Mouse (Mus musculus) testis, postnatal 10 days (tissue): ENCODE data around the gene Esrrb.

Experiments
- DNase-seq: peaks from one replicate; pipeline ENCODE4 v3.0.0; 2021; ENCODE audit warnings: low spot score

Esrrb gene

GRCm38 (mm10) chr12:86422166-86422910 is 61.4 kb downstream of the Esrrb start:
- DNase-seq, result no peak

- no peak for DNase-seq
These were observed 62.2 kb downstream of the Esrrb start for GRCm38 (mm10) chr12:86423102-86423501.

DNA sequence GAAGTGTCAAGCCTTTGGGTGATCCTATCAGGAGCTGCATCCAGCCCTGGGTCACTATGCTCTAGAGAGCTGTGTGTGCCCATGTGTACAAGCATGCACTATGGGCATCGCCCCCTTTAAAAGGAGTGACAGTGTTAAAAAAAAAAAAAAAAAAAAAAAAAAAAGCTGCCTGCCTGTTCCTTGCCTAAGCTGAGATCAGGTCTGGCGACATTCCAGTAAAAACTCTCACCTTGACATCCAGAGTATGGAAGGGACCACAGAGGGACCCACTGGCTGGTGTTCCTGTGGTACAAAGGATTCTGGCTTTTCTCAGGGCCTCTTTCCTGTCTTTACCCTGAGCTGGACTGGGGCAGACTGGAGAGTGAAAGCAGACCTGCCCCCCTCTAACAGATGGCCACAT is 66.7 kb downstream of the Esrrb start:
- no peak for DNase-seq

GRCm38 (mm10) chr12:86431671-86432070 is 70.8 kb downstream of the Esrrb start:
- no peak for DNase-seq

DNA sequence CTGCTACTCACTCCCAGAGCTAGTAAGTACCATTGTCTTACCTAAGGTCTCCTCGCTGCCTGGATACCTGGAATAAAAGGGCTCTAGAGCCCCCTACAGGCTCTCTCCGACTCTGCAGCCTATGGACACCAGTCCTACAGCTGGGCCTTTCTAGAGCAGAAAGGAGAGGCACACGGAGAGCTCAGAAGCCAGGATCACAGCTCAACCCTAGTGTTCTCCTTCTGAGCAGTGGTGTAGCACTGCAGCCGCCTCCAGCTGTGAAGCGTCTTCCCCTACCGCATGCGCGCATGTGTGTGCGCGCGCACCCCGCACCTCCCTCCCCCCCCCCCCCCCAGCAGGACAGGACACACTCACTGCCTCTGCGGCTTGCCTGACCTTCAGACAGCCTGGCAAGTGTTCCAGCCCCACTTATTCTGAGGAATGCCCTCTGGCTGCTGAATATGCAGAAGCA is 72.5 kb downstream of the Esrrb start:
- DNase-seq, result peak; percentile 58

GRCm38 (mm10) chr12:86435651-86436050 is 74.7 kb downstream of the Esrrb start:
- DNase-seq, result no peak

DNA sequence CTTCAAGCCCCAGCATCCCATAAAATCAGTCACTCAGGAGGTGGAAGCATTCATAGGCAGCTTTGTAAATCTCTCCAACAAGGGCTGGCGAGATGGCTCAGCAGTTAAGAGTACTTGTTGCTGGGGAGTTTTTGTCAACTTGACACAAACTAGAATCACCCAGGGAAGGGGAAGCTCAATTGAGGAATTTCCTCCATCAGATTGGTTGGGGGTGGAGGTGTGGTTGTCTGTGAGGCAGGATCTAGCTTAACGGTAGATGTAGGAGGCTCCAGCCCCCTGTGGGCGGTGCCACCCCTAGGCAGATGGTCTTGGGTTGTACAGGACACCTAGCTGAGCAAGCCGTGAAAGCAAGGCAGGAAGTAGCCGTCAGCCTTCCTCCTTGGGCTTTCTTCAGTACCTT is 89.9 kb downstream of the Esrrb start:
- DNase-seq, result no peak

DNA sequence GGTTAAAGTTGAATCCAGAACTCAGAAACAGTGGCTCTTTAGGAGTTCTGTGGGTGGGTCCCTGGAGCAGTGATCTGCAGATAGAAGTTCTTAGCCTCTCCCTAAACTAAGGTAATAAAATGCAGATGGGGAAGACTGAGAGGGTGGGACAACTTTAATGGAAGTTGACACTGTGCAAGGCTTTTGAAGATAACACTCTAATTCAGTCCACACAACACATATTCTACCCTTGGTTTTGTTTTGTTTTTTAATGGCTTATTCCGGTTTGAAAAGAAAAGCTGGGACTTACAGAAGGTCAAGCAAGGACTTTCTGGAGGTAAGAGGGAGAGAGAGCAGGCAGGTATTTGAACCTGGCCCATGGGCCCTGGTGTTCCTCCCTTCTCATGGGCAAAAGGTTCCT is 94.1 kb downstream of the Esrrb start:
- DNase-seq, result no peak

- DNase-seq, result no peak
These were observed 102.0 kb downstream of the Esrrb start for GRCm38 (mm10) chr12:86462742-86463470.

GRCm38 (mm10) chr12:86464385-86464784 is 103.5 kb downstream of the Esrrb start:
- no peak for DNase-seq

- no peak for DNase-seq
These were observed 105.3 kb downstream of the Esrrb start for GRCm38 (mm10) chr12:86466180-86466579.

DNA sequence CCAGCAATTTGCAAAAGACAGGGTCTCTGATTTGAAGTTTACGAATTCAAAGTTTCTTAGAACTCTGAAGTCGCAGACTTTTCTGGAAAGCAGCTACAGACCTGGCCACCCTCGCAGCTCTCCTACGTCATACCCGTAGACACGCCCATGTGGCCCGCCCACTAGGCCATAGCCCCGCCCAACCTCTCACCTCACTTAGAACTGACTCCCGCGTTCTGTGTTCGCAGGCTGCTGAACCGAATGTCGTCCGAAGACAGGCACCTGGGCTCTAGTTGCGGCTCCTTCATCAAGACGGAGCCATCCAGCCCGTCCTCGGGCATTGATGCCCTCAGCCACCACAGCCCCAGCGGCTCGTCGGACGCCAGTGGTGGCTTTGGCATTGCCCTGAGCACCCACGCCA is 109.0 kb downstream of the Esrrb start:
- peak; percentile 58 for DNase-seq

DNA sequence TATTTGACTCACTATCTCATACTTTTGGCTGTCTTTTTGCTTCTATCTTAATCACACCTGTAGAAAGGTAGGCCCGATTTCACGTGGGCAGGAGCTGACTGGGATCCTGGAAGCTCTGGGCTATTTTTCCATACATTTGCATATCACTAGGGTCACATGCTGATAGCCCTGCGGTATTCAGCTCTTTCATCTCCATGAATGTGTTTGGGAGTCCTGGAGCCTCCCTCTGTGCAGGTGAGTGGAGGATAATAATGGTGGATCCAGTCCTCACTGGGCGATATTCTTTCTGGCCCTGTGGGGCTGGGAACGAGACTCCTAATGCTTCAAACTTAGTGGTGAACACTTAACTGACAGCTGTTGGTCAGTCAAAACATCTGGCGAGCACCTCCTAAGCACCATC is 110.0 kb downstream of the Esrrb start:
- DNase-seq, result no peak

- no peak for DNase-seq
These were observed 112.7 kb downstream of the Esrrb start for GRCm38 (mm10) chr12:86473630-86474029.

DNA sequence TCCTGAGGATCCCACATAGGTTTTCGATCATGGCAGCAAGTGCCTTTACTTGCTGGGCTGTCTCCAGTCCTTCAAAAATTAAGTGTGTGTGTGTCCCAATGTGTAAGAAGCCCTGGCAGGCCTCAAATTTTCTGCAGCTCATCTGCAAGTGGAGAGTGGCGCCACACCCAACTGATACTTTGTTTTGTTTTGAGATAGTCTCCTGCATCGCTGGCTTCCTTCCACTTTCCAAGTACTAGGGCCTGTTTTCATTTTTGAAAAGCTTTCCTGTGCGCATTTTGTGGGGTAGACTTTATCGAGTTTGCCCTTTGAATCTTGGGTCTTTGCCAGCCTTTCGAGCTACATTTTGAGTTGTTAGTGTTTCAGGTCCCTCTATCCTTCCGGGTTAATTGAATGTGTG is 115.1 kb downstream of the Esrrb start:
- peak; percentile 42 for DNase-seq

GRCm38 (mm10) chr12:86478908-86479307 is 118.0 kb downstream of the Esrrb start:
- DNase-seq, result no peak

- DNase-seq, result no peak
These were observed 121.1 kb downstream of the Esrrb start for GRCm38 (mm10) chr12:86482029-86482428.

GRCm38 (mm10) chr12:86483413-86483841 is 122.5 kb downstream of the Esrrb start:
- DNase-seq, result no peak

DNA sequence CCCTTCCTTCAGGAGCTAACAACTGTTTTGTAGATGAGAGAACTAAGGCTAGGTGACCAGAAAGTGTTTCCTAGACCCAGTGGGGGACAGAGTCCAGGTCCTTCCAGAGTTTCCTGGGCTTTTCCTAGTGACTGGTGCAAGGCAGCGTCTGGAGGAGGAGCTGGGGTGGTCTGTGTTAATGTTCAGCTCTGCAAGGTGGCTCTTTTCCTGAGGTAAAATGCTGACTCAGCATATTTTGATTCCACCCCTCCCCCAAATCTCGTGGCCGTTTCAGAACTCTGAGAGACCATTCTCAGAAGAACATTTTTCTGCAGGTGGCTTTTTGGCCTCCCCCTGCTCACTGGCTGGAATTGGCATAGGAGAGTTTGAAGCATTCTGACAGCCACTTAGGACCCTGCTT is 127.1 kb downstream of the Esrrb start:
- DNase-seq, result no peak

GRCm38 (mm10) chr12:86490052-86490451 is 129.1 kb downstream of the Esrrb start:
- no peak for DNase-seq

GRCm38 (mm10) chr12:86491500-86491899 is 130.6 kb downstream of the Esrrb start:
- DNase-seq, result no peak

- no peak for DNase-seq
These were observed 131.9 kb downstream of the Esrrb start for GRCm38 (mm10) chr12:86492822-86493221.

- no peak for DNase-seq
These were observed 136.2 kb downstream of the Esrrb start for GRCm38 (mm10) chr12:86497126-86497525.
